Mouse (Mus musculus): ENCODE measurements around the gene Myh11. TPM values are rescaled to one million over a fixed set of nuclear protein-coding genes. Genes with fewer than 3 reads are reported as not detected.
A peak's percentile ranks its signal among the peaks of the same experiment; 100 is the strongest.

The Myh11 gene
- 0.68 and 0.93 TPM in 2 replicates for polyA plus RNA-seq (2015; fragmentation: Nextera tagmentation; extraction: Ambion mirVana)

- Histone ChIP-seq H3K4me1 (replicated peaks) (peaks cover 2% of the 10 kb centered on the region), H3K27me3 (peaks cover 43% of the 10 kb centered on the region), H3K36me3 (replicated peaks) (no peaks in the 10 kb centered on the region), H3K4me2 (peak within 1 kb of the TSS; percentile 35), H3K27ac (replicated peaks) (no peak within 1 kb of the TSS), H3K4me3 (replicated peaks) (no peak within 1 kb of the TSS), H3K9me3 (replicated peaks) (no peaks in the 10 kb centered on the region), H3K9ac (no peak within 1 kb of the TSS)
- ATAC-seq (ENCODE audit: insufficient read depth), result peak; percentile 57; the same call in 1 of the 2 replicates
- WGBS (ENCODE audit: insufficient replicate concordance), result 6% methylated on average over 16 of the region's 16 CpGs
Measured at GRCm38 (mm10) chr16:14291223-14291622, at the start of gene Myh11. Gene Myh11 (minus strand): TSS chr16:14291372.

- WGBS (ENCODE audit: insufficient replicate concordance), result 38% methylated on average over 1 of the region's 1 CpGs
- no peak overlapping the region for H3K9ac ChIP-seq
- no peak overlapping the region for H3K4me3 ChIP-seq (replicated peaks)
- H3K36me3 ChIP-seq (replicated peaks), result no peaks in the 10 kb centered on the region
- H3K27me3 ChIP-seq, result no peaks in the 10 kb centered on the region
- H3K4me1 ChIP-seq (replicated peaks), result no peaks in the 10 kb centered on the region
- H3K4me2 ChIP-seq, result no peak overlapping the region
- H3K9me3 ChIP-seq (replicated peaks), result no peaks in the 10 kb centered on the region
- no peak for ATAC-seq (ENCODE audit: insufficient read depth)
- no peak overlapping the region for H3K27ac ChIP-seq (replicated peaks)
Measured at GRCm38 (mm10) chr16:14328156-14328555, 37.0 kb upstream of the Myh11 start.

- Histone ChIP-seq H3K4me2 (no peak overlapping the region), H3K4me3 (replicated peaks) (no peak overlapping the region), H3K27me3 (peaks cover 12% of the 10 kb centered on the region; the same call in 1 of the 2 replicates), H3K9ac (no peak overlapping the region), H3K36me3 (replicated peaks) (no peaks in the 10 kb centered on the region), H3K9me3 (replicated peaks) (no peaks in the 10 kb centered on the region), H3K4me1 (replicated peaks) (peaks cover 19% of the 10 kb centered on the region), H3K27ac (replicated peaks) (no peak overlapping the region)
- 54% methylated on average over 1 of the region's 1 CpGs for WGBS (ENCODE audit: insufficient replicate concordance)
- no peak for ATAC-seq (ENCODE audit: insufficient read depth)
Measured at GRCm38 (mm10) chr16:14320494-14320893, 29.3 kb upstream of the Myh11 start.

- no peak overlapping the region for H3K27ac ChIP-seq (replicated peaks)
- H3K36me3 ChIP-seq (replicated peaks), result no peaks in the 10 kb centered on the region
- 67% methylated on average over 3 of the region's 3 CpGs for WGBS (ENCODE audit: insufficient replicate concordance)
- H3K4me3 ChIP-seq (replicated peaks), result no peak overlapping the region
- ATAC-seq (ENCODE audit: insufficient read depth), result no peak
- no peak overlapping the region for H3K9ac ChIP-seq
- peaks cover 22% of the 10 kb centered on the region for H3K4me1 ChIP-seq (replicated peaks)
- no peaks in the 10 kb centered on the region for H3K9me3 ChIP-seq (replicated peaks)
- H3K27me3 ChIP-seq, result peaks cover 12% of the 10 kb centered on the region; the same call in 1 of the 2 replicates
- H3K4me2 ChIP-seq, result no peak overlapping the region
Measured at GRCm38 (mm10) chr16:14319681-14320080, 28.5 kb upstream of the Myh11 start.

- peaks cover 25% of the 10 kb centered on the region for H3K4me1 ChIP-seq (replicated peaks)
- peaks cover 20% of the 10 kb centered on the region for H3K36me3 ChIP-seq (replicated peaks)
- peak within 1 kb of the TSS; percentile 82 for H3K27ac ChIP-seq (replicated peaks)
- peak; percentile 100 for ATAC-seq (ENCODE audit: insufficient read depth)
- H3K27me3 ChIP-seq, result peaks cover 12% of the 10 kb centered on the region; the same call in 1 of the 2 replicates
- peak within 1 kb of the TSS; percentile 85 for H3K4me3 ChIP-seq (replicated peaks)
- no peaks in the 10 kb centered on the region for H3K9me3 ChIP-seq (replicated peaks)
- peak within 1 kb of the TSS; percentile 92 for H3K4me2 ChIP-seq
- peak within 1 kb of the TSS; percentile 82 for H3K9ac ChIP-seq
- 2% methylated on average over 51 of the region's 51 CpGs for WGBS (ENCODE audit: insufficient replicate concordance)
Measured at GRCm38 (mm10) chr16:14316884-14317876, 26.0 kb upstream of the Myh11 start, which contains the start of gene Fopnl. Gene Fopnl (minus strand): TSS chr16:14317405.

GRCm38 (mm10) chr16:14312914-14313313 is 21.7 kb upstream of the Myh11 start:
- 81% methylated on average over 7 of the region's 7 CpGs for WGBS (ENCODE audit: insufficient replicate concordance)
- peaks cover 52% of the 10 kb centered on the region for H3K4me1 ChIP-seq (replicated peaks)

GRCm38 (mm10) chr16:14311371-14311770 is 20.2 kb upstream of the Myh11 start:
- H3K36me3 ChIP-seq (replicated peaks), result peaks cover 36% of the 10 kb centered on the region
- H3K4me3 ChIP-seq (replicated peaks), result no peak overlapping the region
- no peak overlapping the region for H3K27ac ChIP-seq (replicated peaks)
- no peak for ATAC-seq (ENCODE audit: insufficient read depth)
- H3K27me3 ChIP-seq, result no peaks in the 10 kb centered on the region
- peaks cover 60% of the 10 kb centered on the region for H3K4me1 ChIP-seq (replicated peaks)
- no peak overlapping the region for H3K4me2 ChIP-seq
- H3K9ac ChIP-seq, result no peak overlapping the region
- no peaks in the 10 kb centered on the region for H3K9me3 ChIP-seq (replicated peaks)
- 26% methylated on average over 6 of the region's 6 CpGs for WGBS (ENCODE audit: insufficient replicate concordance)

More at GRCm38 (mm10) chr16:14312914-14313313, 21.7 kb upstream of the Myh11 start:
- Histone ChIP-seq H3K9me3 (replicated peaks) (no peaks in the 10 kb centered on the region), H3K4me3 (replicated peaks) (no peak overlapping the region), H3K9ac (no peak overlapping the region), H3K27ac (replicated peaks) (no peak overlapping the region), H3K36me3 (replicated peaks) (peaks cover 36% of the 10 kb centered on the region), H3K4me2 (no peak overlapping the region), H3K27me3 (no peaks in the 10 kb centered on the region)
- ATAC-seq (ENCODE audit: insufficient read depth), result no peak

- Histone ChIP-seq H3K4me1 (replicated peaks) (peaks cover 52% of the 10 kb centered on the region), H3K27ac (replicated peaks) (peak overlapping the region; percentile 93), H3K27me3 (no peaks in the 10 kb centered on the region), H3K4me3 (replicated peaks) (no peak overlapping the region), H3K36me3 (replicated peaks) (peaks cover 47% of the 10 kb centered on the region), H3K4me2 (peak overlapping the region; percentile 55), H3K9ac (no peak overlapping the region), H3K9me3 (replicated peaks) (no peaks in the 10 kb centered on the region)
- ATAC-seq (ENCODE audit: insufficient read depth), result peak; percentile 55
- WGBS (ENCODE audit: insufficient replicate concordance), result 10% methylated on average over 3 of the region's 3 CpGs
Measured at GRCm38 (mm10) chr16:14309833-14310232, 18.7 kb upstream of the Myh11 start.

GRCm38 (mm10) chr16:14308245-14309073 is 17.3 kb upstream of the Myh11 start:
- H3K27me3 ChIP-seq, result no peaks in the 10 kb centered on the region
- peak overlapping the region; percentile 65 for H3K4me2 ChIP-seq
- H3K4me1 ChIP-seq (replicated peaks), result peaks cover 48% of the 10 kb centered on the region
- WGBS (ENCODE audit: insufficient replicate concordance), result 30% methylated on average over 6 of the region's 6 CpGs
- H3K4me3 ChIP-seq (replicated peaks), result peak overlapping the region; percentile 11
- ATAC-seq (ENCODE audit: insufficient read depth), result peak; percentile 93
- peak overlapping the region; percentile 39 for H3K9ac ChIP-seq
- H3K27ac ChIP-seq (replicated peaks), result peak overlapping the region; percentile 93
- H3K9me3 ChIP-seq (replicated peaks), result no peaks in the 10 kb centered on the region
- peaks cover 51% of the 10 kb centered on the region for H3K36me3 ChIP-seq (replicated peaks)

- no peak overlapping the region; the same call in 1 of the 2 replicates for H3K9ac ChIP-seq
- no peaks in the 10 kb centered on the region for H3K9me3 ChIP-seq (replicated peaks)
- peaks cover 50% of the 10 kb centered on the region for H3K36me3 ChIP-seq (replicated peaks)
- H3K4me1 ChIP-seq (replicated peaks), result peaks cover 50% of the 10 kb centered on the region
- peak overlapping the region; percentile 65 for H3K4me2 ChIP-seq
- WGBS (ENCODE audit: insufficient replicate concordance), result 10% methylated on average over 1 of the region's 1 CpGs
- no peak overlapping the region for H3K4me3 ChIP-seq (replicated peaks)
- peak; percentile 40; the same call in 1 of the 2 replicates for ATAC-seq (ENCODE audit: insufficient read depth)
- H3K27ac ChIP-seq (replicated peaks), result peak overlapping the region; percentile 93
- H3K27me3 ChIP-seq, result no peaks in the 10 kb centered on the region
Measured at GRCm38 (mm10) chr16:14307373-14307772, 16.2 kb upstream of the Myh11 start.

Data from liver, embryonic 15.5 days (tissue).